Mouse (Mus musculus): ENCODE results near the gene Hoxc6. TPM values are rescaled to one million over a fixed set of nuclear protein-coding genes. Genes with fewer than 3 reads are reported as not detected.

The Hoxc6 gene
- polyA plus RNA-seq, 1 experiment, result 0.16 TPM

GRCm38 (mm10) chr15:103021544-103021943 lies 23.5 kb downstream of the Hoxc6 start:
- H3K27ac ChIP-seq (ENCODE audit: insufficient read depth, low read length), result no peak overlapping the region
- WGBS, result 7% methylated on average over 8 of the region's 8 CpGs
- peaks cover 5% of the 10 kb centered on the region; the same call in 1 of the 2 replicates for H3K27me3 ChIP-seq (ENCODE audit: control insufficient read depth, insufficient read depth, low read length)
- H3K4me3 ChIP-seq (replicated peaks; ENCODE audit: insufficient read depth, low read depth, low read length), result no peak overlapping the region
- DNase-seq, result no peak
- TF ChIP-seq CTCF (IDR thresholded peaks at IDR 0.05; ENCODE audit: borderline replicate concordance, insufficient read depth, low read depth, low read length) (no peak), POLR2A (IDR thresholded peaks at IDR 0.05; ENCODE audit: borderline replicate concordance, insufficient read depth, low read length) (no peak)
- H3K4me1 ChIP-seq (ENCODE audit: control insufficient read depth, insufficient read depth, low read length), result no peaks in the 10 kb centered on the region

GRCm38 (mm10) chr15:103024131-103024530 lies 26.1 kb downstream of the Hoxc6 start:
- no peak overlapping the region for H3K27ac ChIP-seq (ENCODE audit: insufficient read depth, low read length)
- H3K4me1 ChIP-seq (ENCODE audit: control insufficient read depth, insufficient read depth, low read length), result no peaks in the 10 kb centered on the region
- TF ChIP-seq CTCF (IDR thresholded peaks at IDR 0.05; ENCODE audit: borderline replicate concordance, insufficient read depth, low read depth, low read length), result no peak
- TF ChIP-seq POLR2A (IDR thresholded peaks at IDR 0.05; ENCODE audit: borderline replicate concordance, insufficient read depth, low read length), result no peak
- peaks cover 8% of the 10 kb centered on the region; the same call in 1 of the 2 replicates for H3K27me3 ChIP-seq (ENCODE audit: control insufficient read depth, insufficient read depth, low read length)
- no peak for DNase-seq
- H3K4me3 ChIP-seq (replicated peaks; ENCODE audit: insufficient read depth, low read depth, low read length), result no peak overlapping the region
- 0% methylated on average over 2 of the region's 2 CpGs for WGBS

GRCm38 (mm10) chr15:103027266-103028235 lies 29.5 kb downstream of the Hoxc6 start:
- DNase-seq, result no peak
- no peak overlapping the region for H3K4me3 ChIP-seq (replicated peaks; ENCODE audit: insufficient read depth, low read depth, low read length)
- H3K4me1 ChIP-seq (ENCODE audit: control insufficient read depth, insufficient read depth, low read length), result no peaks in the 10 kb centered on the region
- TF ChIP-seq CTCF (IDR thresholded peaks at IDR 0.05; ENCODE audit: borderline replicate concordance, insufficient read depth, low read depth, low read length) (no peak), POLR2A (IDR thresholded peaks at IDR 0.05; ENCODE audit: borderline replicate concordance, insufficient read depth, low read length) (no peak)
- no peak overlapping the region for H3K27ac ChIP-seq (ENCODE audit: insufficient read depth, low read length)
- peaks cover 8% of the 10 kb centered on the region; the same call in 1 of the 2 replicates for H3K27me3 ChIP-seq (ENCODE audit: control insufficient read depth, insufficient read depth, low read length)
- 1% methylated on average over 43 of the region's 43 CpGs for WGBS

GRCm38 (mm10) chr15:103028916-103029512 lies 31.0 kb downstream of the Hoxc6 start:
- 14% methylated on average over 9 of the region's 9 CpGs for WGBS
- Histone ChIP-seq H3K27me3 (ENCODE audit: control insufficient read depth, insufficient read depth, low read length) (peaks cover 8% of the 10 kb centered on the region; the same call in 1 of the 2 replicates), H3K27ac (ENCODE audit: insufficient read depth, low read length) (no peak overlapping the region), H3K4me3 (replicated peaks; ENCODE audit: insufficient read depth, low read depth, low read length) (no peak overlapping the region), H3K4me1 (ENCODE audit: control insufficient read depth, insufficient read depth, low read length) (no peaks in the 10 kb centered on the region)
- no peak for TF ChIP-seq POLR2A (IDR thresholded peaks at IDR 0.05; ENCODE audit: borderline replicate concordance, insufficient read depth, low read length)
- no peak for TF ChIP-seq CTCF (IDR thresholded peaks at IDR 0.05; ENCODE audit: borderline replicate concordance, insufficient read depth, low read depth, low read length)
- DNase-seq, result no peak

- DNase-seq, result no peak
- Histone ChIP-seq H3K27ac (ENCODE audit: insufficient read depth, low read length) (no peak overlapping the region), H3K4me3 (replicated peaks; ENCODE audit: insufficient read depth, low read depth, low read length) (no peak overlapping the region), H3K4me1 (ENCODE audit: control insufficient read depth, insufficient read depth, low read length) (no peaks in the 10 kb centered on the region), H3K27me3 (ENCODE audit: control insufficient read depth, insufficient read depth, low read length) (peaks cover 12% of the 10 kb centered on the region; the same call in 1 of the 2 replicates)
- 5% methylated on average over 8 of the region's 8 CpGs for WGBS
- TF ChIP-seq POLR2A (IDR thresholded peaks at IDR 0.05; ENCODE audit: borderline replicate concordance, insufficient read depth, low read length) (no peak), CTCF (IDR thresholded peaks at IDR 0.05; ENCODE audit: borderline replicate concordance, insufficient read depth, low read depth, low read length) (no peak)
These were observed 32.1 kb downstream of the Hoxc6 start for GRCm38 (mm10) chr15:103030142-103030541.

GRCm38 (mm10) chr15:103032167-103032566 lies 34.1 kb downstream of the Hoxc6 start:
- H3K4me3 ChIP-seq (replicated peaks; ENCODE audit: insufficient read depth, low read depth, low read length), result no peak overlapping the region
- H3K27me3 ChIP-seq (ENCODE audit: control insufficient read depth, insufficient read depth, low read length), result peaks cover 8% of the 10 kb centered on the region; the same call in 1 of the 2 replicates
- 0% methylated on average over 3 of the region's 3 CpGs for WGBS
- no peak for DNase-seq
- H3K27ac ChIP-seq (ENCODE audit: insufficient read depth, low read length), result no peak overlapping the region
- no peak for TF ChIP-seq POLR2A (IDR thresholded peaks at IDR 0.05; ENCODE audit: borderline replicate concordance, insufficient read depth, low read length)
- TF ChIP-seq CTCF (IDR thresholded peaks at IDR 0.05; ENCODE audit: borderline replicate concordance, insufficient read depth, low read depth, low read length), result no peak
- no peaks in the 10 kb centered on the region for H3K4me1 ChIP-seq (ENCODE audit: control insufficient read depth, insufficient read depth, low read length)

- no peak for DNase-seq
- Histone ChIP-seq H3K27me3 (ENCODE audit: control insufficient read depth, insufficient read depth, low read length) (peaks cover 5% of the 10 kb centered on the region; the same call in 1 of the 2 replicates), H3K4me1 (ENCODE audit: control insufficient read depth, insufficient read depth, low read length) (no peaks in the 10 kb centered on the region), H3K4me3 (replicated peaks; ENCODE audit: insufficient read depth, low read depth, low read length) (no peak overlapping the region), H3K27ac (ENCODE audit: insufficient read depth, low read length) (no peak overlapping the region)
- TF ChIP-seq CTCF (IDR thresholded peaks at IDR 0.05; ENCODE audit: borderline replicate concordance, insufficient read depth, low read depth, low read length) (no peak), POLR2A (IDR thresholded peaks at IDR 0.05; ENCODE audit: borderline replicate concordance, insufficient read depth, low read length) (no peak)
- WGBS, result 4% methylated on average over 26 of the region's 26 CpGs
These were observed 34.9 kb downstream of the Hoxc6 start for GRCm38 (mm10) chr15:103032646-103033575.

Data from cerebellum, adult 2 months (tissue).